Mouse (Mus musculus) midbrain, embryonic 11.5 days (tissue): ENCODE measurements around the gene Mcoln2. TPM values are rescaled to one million over a fixed set of nuclear protein-coding genes. Genes with fewer than 3 reads are reported as not detected.

Experiments used
- ATAC-seq: fragments of 200-750 bp; cut with Nextera tagmentation; 2 replicates; pipeline ENCODE4 v1.8.0; 2017; ENCODE audit warnings: moderate TSS enrichment, moderate library complexity; ENCODE audit not compliant: low FRiP score
- DNase-seq: peaks from one replicate; pipeline ENCODE4 v3.0.0; 2015; ENCODE audit warnings: low spot score; ENCODE audit errors: missing footprints
- H3K27ac ChIP-seq: fragments of 300-500 bp; sonication (generic); 2 replicates; pipeline ENCODE4 v1.5.1; 2014; ENCODE audit warnings: low read depth, low read length
- H3K27me3 ChIP-seq: fragments of 300-500 bp; sonication (generic); 2 replicates; pipeline ENCODE4 v1.6.1; 2014; ENCODE audit warnings: mild to moderate bottlenecking, low read length, moderate library complexity, mixed read lengths; ENCODE audit not compliant: control insufficient read depth, insufficient read depth
- H3K36me3 ChIP-seq: fragments of 300-500 bp; sonication (generic); 2 replicates; pipeline ENCODE4 v1.6.1; 2014; ENCODE audit warnings: mild to moderate bottlenecking, low read length, moderate library complexity, mixed read lengths; ENCODE audit not compliant: control insufficient read depth, insufficient read depth
- H3K4me1 ChIP-seq: fragments of 300-500 bp; sonication (generic); 2 replicates; pipeline ENCODE4 v1.6.1; 2014; ENCODE audit warnings: low read length; ENCODE audit not compliant: control insufficient read depth, insufficient read depth
- H3K4me2 ChIP-seq: fragments of 300-500 bp; sonication (generic); 2 replicates; pipeline ENCODE4 v1.6.1; 2014; ENCODE audit warnings: mild to moderate bottlenecking, moderate library complexity
- H3K4me3 ChIP-seq: fragments of 300-500 bp; sonication (generic); 2 replicates; pipeline ENCODE4 v1.5.1; 2014; ENCODE audit warnings: low read depth, low read length
- H3K9ac ChIP-seq: fragments of 300-500 bp; sonication (generic); 2 replicates; pipeline ENCODE4 v1.6.1; 2014; ENCODE audit warnings: low read length
- H3K9me3 ChIP-seq: fragments of 300-500 bp; sonication (generic); 2 replicates; pipeline ENCODE4 v1.6.1; 2016; ENCODE audit warnings: low read length; ENCODE audit not compliant: control insufficient read depth
- WGBS: fragments of 180-500 bp; shearing (Covaris S2); extraction: QIAGEN DNeasy Blood & Tissue Kit; methylation state at CpG from one replicate; pipeline ENCODE4 v1.1.7; 2014; 5-methylcytosine and 5-hydroxymethylcytosine counted together
- polyA plus RNA-seq: library from polyadenylated mRNA; unstranded; fragments of >200 nt; fragmentation: Nextera tagmentation; extraction: Ambion mirVana; gene quantifications from 2 replicates; pipeline ENCODE4 v1.2.1, GENCODE M21; 2014

Gene Mcoln2
- polyA plus RNA-seq, 1 experiment from 2014 or later, result 0.46 TPM

DNA sequence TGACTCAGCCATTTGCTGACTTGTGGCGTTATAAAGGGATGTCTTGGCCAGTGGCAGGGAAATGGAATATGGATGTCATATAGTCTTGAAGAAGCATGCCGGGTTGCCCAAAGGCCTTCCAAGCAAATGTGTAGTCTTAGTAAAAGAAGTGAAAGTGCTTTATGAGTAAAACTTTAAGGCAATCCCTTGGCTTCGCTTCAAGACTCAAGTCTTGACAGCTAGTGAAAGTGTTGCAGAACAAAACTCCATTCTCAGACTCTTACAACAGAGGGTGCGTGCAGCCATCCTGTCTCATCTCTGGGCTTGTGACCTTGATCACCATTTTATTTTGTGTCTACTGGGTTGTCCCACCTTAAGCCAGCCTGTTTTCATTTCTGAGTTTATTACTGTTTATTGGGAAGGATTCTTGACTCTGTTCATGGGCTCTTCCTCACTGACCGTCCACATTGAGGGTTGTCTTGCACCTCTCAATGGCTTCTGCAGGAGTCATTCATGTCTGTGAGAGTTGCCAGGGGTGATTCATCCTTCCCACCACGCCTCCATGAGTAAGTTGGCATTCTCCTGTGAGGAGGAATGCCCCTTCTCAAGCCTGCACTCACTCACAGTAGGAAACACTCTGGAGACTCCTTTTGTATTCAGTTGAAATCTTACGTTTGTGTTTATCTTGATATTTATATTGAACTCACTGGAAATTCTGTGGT is 75.6 kb downstream of the Mcoln2 start:
- no peaks in the 10 kb centered on the region for H3K9me3 ChIP-seq
- WGBS, result 85% methylated on average over 7 of the region's 7 CpGs
- H3K4me1 ChIP-seq, result peaks cover 2% of the 10 kb centered on the region; the same call in 1 of the 2 replicates
- DNase-seq (no peak), ATAC-seq (no peak)
- H3K27ac ChIP-seq, result no peak overlapping the region
- H3K9ac ChIP-seq, result no peak overlapping the region
- peaks cover 17% of the 10 kb centered on the region for H3K27me3 ChIP-seq
- no peak overlapping the region for H3K4me2 ChIP-seq
- no peak overlapping the region for H3K4me3 ChIP-seq
- no peaks in the 10 kb centered on the region for H3K36me3 ChIP-seq

DNA sequence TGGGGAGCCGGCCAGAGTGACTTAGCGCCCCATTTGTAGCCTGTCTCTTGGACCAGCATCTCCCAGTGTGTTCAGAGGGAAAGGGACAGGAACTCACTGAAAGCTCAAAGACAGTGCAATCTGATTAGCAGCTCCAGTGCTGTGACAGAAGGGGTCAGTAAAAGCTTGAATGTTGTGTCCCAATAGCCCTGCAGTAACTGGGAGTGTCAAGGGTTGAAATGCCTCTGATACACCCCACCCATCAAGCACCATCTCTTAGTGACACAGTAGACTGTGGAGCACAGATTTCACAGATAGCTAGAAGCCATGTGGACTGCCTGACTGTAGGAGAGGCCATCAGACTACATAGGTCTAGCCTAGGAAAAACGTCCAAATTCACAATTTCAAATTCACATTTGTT is 77.8 kb downstream of the Mcoln2 start:
- Histone ChIP-seq H3K4me3 (no peak overlapping the region), H3K27me3 (no peaks in the 10 kb centered on the region), H3K4me2 (no peak overlapping the region), H3K4me1 (peaks cover 2% of the 10 kb centered on the region; the same call in 1 of the 2 replicates), H3K9me3 (no peaks in the 10 kb centered on the region), H3K27ac (no peak overlapping the region), H3K9ac (no peak overlapping the region), H3K36me3 (no peaks in the 10 kb centered on the region)
- ATAC-seq, result no peak
- 70% methylated on average over 3 of the region's 3 CpGs for WGBS
- DNase-seq, result no peak

DNA sequence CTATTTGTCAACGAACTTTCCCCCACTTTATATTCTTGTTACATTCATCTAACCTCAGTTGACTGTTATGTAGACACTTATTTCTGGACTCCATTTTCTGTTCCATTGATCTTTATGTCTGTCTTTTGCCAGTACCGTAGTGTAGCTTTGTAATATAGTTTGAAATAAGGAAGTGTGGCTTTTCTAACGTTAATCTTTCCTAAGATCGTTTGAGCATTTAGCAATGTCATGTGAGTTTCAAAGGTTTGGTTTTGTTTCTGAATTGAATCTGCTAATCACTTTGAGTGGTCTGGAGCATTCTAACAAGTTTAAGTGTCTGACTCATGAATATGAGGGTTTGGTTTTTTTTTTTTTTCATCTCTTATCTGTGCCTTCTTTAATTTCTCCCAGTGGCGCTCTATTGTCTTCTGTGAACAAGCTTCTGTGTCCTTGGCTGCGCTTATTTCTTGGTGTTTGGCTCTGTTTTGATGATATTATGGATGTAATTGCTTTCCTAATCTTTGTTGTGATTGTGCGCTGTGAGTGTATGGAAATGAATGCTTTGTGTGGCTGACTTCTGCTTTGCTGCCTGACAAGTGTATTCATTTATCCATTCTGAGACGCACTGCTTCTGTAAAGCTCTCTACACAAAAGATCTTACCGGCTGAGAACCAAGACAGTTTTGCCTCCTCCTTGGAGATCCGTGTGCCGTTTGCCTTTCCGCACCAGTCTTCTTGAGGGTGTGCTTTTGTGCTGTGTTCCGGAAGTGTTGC is 79.1 kb downstream of the Mcoln2 start:
- H3K27me3 ChIP-seq, result no peaks in the 10 kb centered on the region
- H3K4me1 ChIP-seq, result peaks cover 2% of the 10 kb centered on the region; the same call in 1 of the 2 replicates
- WGBS, result 70% methylated on average over 13 of the region's 13 CpGs
- no peak overlapping the region for H3K4me3 ChIP-seq
- no peaks in the 10 kb centered on the region for H3K36me3 ChIP-seq
- H3K27ac ChIP-seq, result no peak overlapping the region
- H3K9me3 ChIP-seq, result no peaks in the 10 kb centered on the region
- H3K4me2 ChIP-seq, result no peak overlapping the region
- no peak for ATAC-seq
- no peak overlapping the region for H3K9ac ChIP-seq
- no peak for DNase-seq

DNA sequence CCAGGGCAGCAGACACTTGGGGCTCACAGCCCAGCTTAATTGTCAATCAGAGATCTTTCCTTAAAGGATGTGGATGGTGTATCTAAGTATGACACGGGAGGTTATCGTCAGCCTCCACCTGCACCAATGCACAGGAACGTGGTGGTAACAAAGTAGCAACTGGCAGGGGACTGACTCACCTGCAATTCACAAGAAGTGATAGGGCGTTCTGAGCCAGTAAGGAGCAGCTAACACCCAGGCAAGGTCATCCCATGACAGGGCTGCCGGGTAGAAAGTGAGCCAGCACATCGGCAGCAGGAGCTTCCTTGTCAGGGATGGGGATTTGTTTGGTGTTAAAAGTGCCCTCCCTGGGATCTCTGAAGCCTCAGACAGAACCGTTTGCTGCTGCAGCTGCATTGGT is 83.1 kb downstream of the Mcoln2 start:
- Histone ChIP-seq H3K27me3 (no peaks in the 10 kb centered on the region), H3K9me3 (no peaks in the 10 kb centered on the region), H3K9ac (no peak overlapping the region), H3K36me3 (no peaks in the 10 kb centered on the region), H3K4me3 (no peak overlapping the region), H3K4me1 (peaks cover 2% of the 10 kb centered on the region; the same call in 1 of the 2 replicates), H3K4me2 (no peak overlapping the region), H3K27ac (no peak overlapping the region)
- ATAC-seq (no peak), DNase-seq (no peak)
- WGBS, result 64% methylated on average over 7 of the region's 7 CpGs

DNA sequence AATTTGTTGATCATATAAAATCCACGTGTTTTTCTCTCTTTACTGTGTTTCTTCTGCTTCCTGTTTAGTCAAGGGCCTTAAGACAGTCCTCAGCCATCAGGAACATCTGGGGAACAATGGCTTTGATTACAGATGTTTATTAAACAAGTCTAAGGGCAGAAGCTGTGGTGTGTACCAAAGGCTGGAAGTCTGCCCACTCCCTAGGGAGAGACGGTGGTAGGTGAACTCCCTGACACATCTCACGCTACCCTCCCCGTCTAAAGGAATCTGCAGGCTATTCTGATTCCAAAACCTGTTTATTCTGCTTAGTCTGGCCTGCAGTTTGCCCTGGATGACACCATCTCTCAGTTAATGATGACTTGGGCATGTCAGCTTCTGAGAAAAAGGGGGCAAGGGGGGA is 84.1 kb downstream of the Mcoln2 start:
- H3K27me3 ChIP-seq, result no peaks in the 10 kb centered on the region
- DNase-seq (no peak), ATAC-seq (no peak)
- H3K9me3 ChIP-seq, result no peaks in the 10 kb centered on the region
- WGBS, result 75% methylated on average over 4 of the region's 4 CpGs
- no peaks in the 10 kb centered on the region for H3K36me3 ChIP-seq
- no peak overlapping the region for H3K9ac ChIP-seq
- H3K4me2 ChIP-seq, result no peak overlapping the region
- H3K27ac ChIP-seq, result no peak overlapping the region
- H3K4me3 ChIP-seq, result no peak overlapping the region
- H3K4me1 ChIP-seq, result peaks cover 2% of the 10 kb centered on the region; the same call in 1 of the 2 replicates

DNA sequence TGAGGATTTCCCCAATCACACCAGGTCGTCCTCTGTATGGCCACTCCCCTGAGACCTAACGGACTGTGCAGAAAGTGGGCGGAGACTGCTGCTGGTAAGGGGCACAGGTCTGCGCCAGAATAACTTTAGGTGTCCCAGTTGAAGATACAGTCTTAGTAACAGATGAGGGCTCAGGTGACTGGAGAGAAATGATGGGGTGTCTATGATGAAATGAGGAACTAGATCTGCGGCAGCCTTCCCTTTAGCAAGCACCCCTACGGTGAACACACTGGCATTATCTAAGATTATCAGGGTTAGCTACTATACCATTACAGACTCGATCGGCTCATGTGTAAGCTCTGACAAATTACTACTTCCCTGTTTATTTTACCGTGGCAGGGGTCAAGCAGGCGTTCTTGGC is 84.9 kb downstream of the Mcoln2 start:
- H3K9ac ChIP-seq, result no peak overlapping the region
- 71% methylated on average over 10 of the region's 10 CpGs for WGBS
- no peak overlapping the region for H3K4me3 ChIP-seq
- DNase-seq (no peak), ATAC-seq (no peak)
- no peak overlapping the region for H3K4me2 ChIP-seq
- H3K36me3 ChIP-seq, result no peaks in the 10 kb centered on the region
- no peaks in the 10 kb centered on the region for H3K27me3 ChIP-seq
- no peaks in the 10 kb centered on the region for H3K9me3 ChIP-seq
- no peak overlapping the region for H3K27ac ChIP-seq
- H3K4me1 ChIP-seq, result no peaks in the 10 kb centered on the region

DNA sequence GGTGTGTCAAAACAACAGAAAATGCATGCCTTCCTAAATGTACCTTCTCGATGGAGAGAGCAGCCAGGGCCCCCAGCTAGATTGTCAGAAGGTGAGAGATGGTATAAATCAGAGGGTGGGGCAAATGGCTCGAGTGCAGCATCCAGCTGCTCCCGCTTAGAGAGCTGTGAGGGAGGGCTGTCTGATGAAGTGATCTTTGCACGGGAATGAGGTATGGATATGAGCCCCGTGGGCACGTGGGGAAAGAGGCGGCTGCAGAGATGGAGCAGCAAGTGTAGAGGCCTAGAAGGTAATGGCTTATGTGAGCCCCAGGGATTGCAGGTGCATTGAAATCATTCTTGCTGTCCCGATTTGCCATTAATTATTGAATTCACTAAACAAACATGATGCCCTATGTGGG is 86.6 kb downstream of the Mcoln2 start:
- H3K4me3 ChIP-seq, result no peak overlapping the region
- H3K27ac ChIP-seq, result no peak overlapping the region
- H3K4me2 ChIP-seq, result no peak overlapping the region
- H3K4me1 ChIP-seq, result no peaks in the 10 kb centered on the region
- no peak for DNase-seq
- 81% methylated on average over 8 of the region's 8 CpGs for WGBS
- H3K27me3 ChIP-seq, result no peaks in the 10 kb centered on the region
- no peak overlapping the region for H3K9ac ChIP-seq
- no peaks in the 10 kb centered on the region for H3K9me3 ChIP-seq
- no peaks in the 10 kb centered on the region for H3K36me3 ChIP-seq
- no peak for ATAC-seq

DNA sequence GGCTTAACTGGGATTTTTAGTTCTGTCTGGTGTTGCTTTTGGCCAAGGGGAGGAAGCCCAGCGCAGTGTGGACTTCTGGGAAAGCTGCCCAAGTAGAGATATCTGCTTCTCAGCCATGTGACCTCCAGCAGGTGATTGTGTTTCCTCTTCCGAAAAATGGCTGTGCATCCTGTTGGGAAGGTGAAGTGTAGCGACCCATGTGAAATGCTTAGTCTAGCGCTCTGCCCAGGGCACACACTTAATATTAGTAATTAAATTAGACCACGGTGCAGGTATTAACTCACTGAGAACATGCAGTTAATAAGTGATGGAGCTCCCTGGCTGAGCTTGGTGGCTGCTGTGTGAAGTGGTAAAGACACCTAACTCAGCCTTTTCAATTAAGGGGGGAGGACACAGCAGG is 88.0 kb downstream of the Mcoln2 start:
- 82% methylated on average over 5 of the region's 5 CpGs for WGBS
- Histone ChIP-seq H3K9ac (no peak overlapping the region), H3K4me2 (no peak overlapping the region), H3K27me3 (no peaks in the 10 kb centered on the region), H3K4me3 (no peak overlapping the region), H3K4me1 (no peaks in the 10 kb centered on the region), H3K36me3 (no peaks in the 10 kb centered on the region), H3K27ac (no peak overlapping the region), H3K9me3 (no peaks in the 10 kb centered on the region)
- no peak for ATAC-seq
- no peak for DNase-seq

DNA sequence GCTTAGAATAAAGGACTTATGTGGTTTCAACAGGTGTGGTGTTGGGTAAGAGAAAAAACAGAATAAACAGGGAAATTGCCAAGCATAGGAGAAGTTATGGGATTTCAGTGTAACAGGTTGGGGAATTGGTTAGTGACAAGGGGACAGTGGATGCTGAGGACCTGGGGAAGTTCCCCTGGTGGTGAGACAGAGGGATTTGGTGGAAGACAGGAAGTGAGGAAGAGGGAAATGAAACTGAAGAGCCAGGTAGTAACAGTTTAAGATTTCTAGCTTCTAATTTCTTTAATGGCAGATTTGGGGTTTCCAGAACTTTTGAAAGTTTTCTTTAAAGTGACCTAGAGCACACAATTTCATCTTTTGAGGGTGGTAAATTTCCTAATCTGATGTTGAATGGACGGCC is 95.0 kb downstream of the Mcoln2 start:
- ATAC-seq (no peak), DNase-seq (no peak)
- no peak overlapping the region for H3K4me2 ChIP-seq
- no peaks in the 10 kb centered on the region for H3K9me3 ChIP-seq
- no peaks in the 10 kb centered on the region for H3K36me3 ChIP-seq
- no peak overlapping the region for H3K4me3 ChIP-seq
- no peak overlapping the region for H3K9ac ChIP-seq
- H3K4me1 ChIP-seq, result no peaks in the 10 kb centered on the region
- no peaks in the 10 kb centered on the region for H3K27me3 ChIP-seq
- 92% methylated on average over 1 of the region's 1 CpGs for WGBS
- H3K27ac ChIP-seq, result no peak overlapping the region
